Mouse (Mus musculus): ENCODE measurements around the gene Tnfrsf9.

- TF ChIP-seq CTCF (IDR thresholded peaks at IDR 0.05; ENCODE audit: insufficient read depth, low read length) (no peak), POLR2A (IDR thresholded peaks at IDR 0.05; ENCODE audit: borderline replicate concordance, extremely low read depth, low read depth, low read length) (no peak)
Measured at GRCm38 (mm10) chr4:150980153-150980552, 65.8 kb downstream of the Tnfrsf9 start.

All from lung, adult 2 months (tissue).